Mouse (Mus musculus) ES-Bruce4 (cell line): ENCODE data around the gene Mex3a.

ENCODE experiments used
- CTCF ChIP-seq: IDR thresholded peaks from one replicate; pipeline ENCODE4 v1.8.1; 2011; ENCODE audit warnings: low read depth, low read length
- EP300 ChIP-seq: IDR thresholded peaks from 2 replicates; pipeline ENCODE4 v1.6.1; 2011; ENCODE audit warnings: low read depth, low read length; ENCODE audit not compliant: insufficient read depth
- POLR2A ChIP-seq: IDR thresholded peaks from one replicate; pipeline ENCODE4 v1.8.1; 2011; ENCODE audit warnings: low read length; ENCODE audit not compliant: insufficient read depth

- TF ChIP-seq CTCF (no peak), POLR2A (no peak), EP300 (no peak)
Observed at GRCm38 (mm10) chr3:88568615-88569014, 36.4 kb downstream of the Mex3a start.
